Mouse (Mus musculus): ENCODE data around the gene Srsf6. TPM values are rescaled to one million over a fixed set of nuclear protein-coding genes. Genes with fewer than 3 reads are reported as not detected.

Gene Srsf6
- total and polyA plus RNA-seq, 3 experiments: 48.0 to 68.3 (median 61.2) TPM

- H3K27ac ChIP-seq: no peak overlapping the region
- intact Hi-C loops (cut with DNase I): no loop called here
- H3K9ac ChIP-seq (ENCODE audit: low read depth, low read length): no peak overlapping the region
- no peak for DNase-seq
- no peaks in the 10 kb centered on the region for H3K36me3 ChIP-seq (ENCODE audit: control insufficient read depth, insufficient read depth, low read length)
- H3K4me3 ChIP-seq: no peak overlapping the region
- H3K4me1 ChIP-seq (ENCODE audit: control insufficient read depth, insufficient read depth, low read length): peaks cover 4% of the 10 kb centered on the region
- no peaks in the 10 kb centered on the region for H3K79me2 ChIP-seq (replicated peaks; ENCODE audit: control insufficient read depth, insufficient read depth, low read length)
- 78% methylated on average over 6 of the region's 6 CpGs for WGBS
- TF ChIP-seq CTCF (IDR thresholded peaks at IDR 0.05) (no peak), EP300 (IDR thresholded peaks at IDR 0.05; ENCODE audit: insufficient read depth, low read depth, low read length) (no peak), POLR2A (IDR thresholded peaks at IDR 0.05; ENCODE audit: insufficient read depth, low read depth, low read length) (no peak)
- no peaks in the 10 kb centered on the region for H3K27me3 ChIP-seq (ENCODE audit: control insufficient read depth, insufficient read depth, low read length)
Observed at GRCm38 (mm10) chr2:162970896-162971295, 39.6 kb downstream of the Srsf6 start.

- Histone ChIP-seq H3K4me3 (no peak overlapping the region), H3K9ac (ENCODE audit: low read depth, low read length) (no peak overlapping the region), H3K27me3 (ENCODE audit: control insufficient read depth, insufficient read depth, low read length) (no peaks in the 10 kb centered on the region), H3K36me3 (ENCODE audit: control insufficient read depth, insufficient read depth, low read length) (no peaks in the 10 kb centered on the region), H3K79me2 (replicated peaks; ENCODE audit: control insufficient read depth, insufficient read depth, low read length) (no peaks in the 10 kb centered on the region), H3K27ac (no peak overlapping the region), H3K4me1 (ENCODE audit: control insufficient read depth, insufficient read depth, low read length) (peaks cover 9% of the 10 kb centered on the region)
- 61% methylated on average over 7 of the region's 7 CpGs for WGBS
- no peak for TF ChIP-seq POLR2A (IDR thresholded peaks at IDR 0.05; ENCODE audit: insufficient read depth, low read depth, low read length)
- no peak for TF ChIP-seq EP300 (IDR thresholded peaks at IDR 0.05; ENCODE audit: insufficient read depth, low read depth, low read length)
- TF ChIP-seq CTCF (IDR thresholded peaks at IDR 0.05): no peak
- DNase-seq: no peak
- intact Hi-C loops (cut with DNase I): no loop called here
Observed at GRCm38 (mm10) chr2:162972752-162973151, 41.4 kb downstream of the Srsf6 start.

- no peak overlapping the region for H3K9ac ChIP-seq (ENCODE audit: low read depth, low read length)
- intact Hi-C loops (cut with DNase I): no loop called here
Observed at GRCm38 (mm10) chr2:162973206-162973605, 41.9 kb downstream of the Srsf6 start.

GRCm38 (mm10) chr2:162973637-162974036 is 42.3 kb downstream of the Srsf6 start:
- Histone ChIP-seq H3K27ac (no peak overlapping the region), H3K27me3 (ENCODE audit: control insufficient read depth, insufficient read depth, low read length) (no peaks in the 10 kb centered on the region), H3K4me1 (ENCODE audit: control insufficient read depth, insufficient read depth, low read length) (peaks cover 9% of the 10 kb centered on the region), H3K9ac (ENCODE audit: low read depth, low read length) (no peak overlapping the region), H3K79me2 (replicated peaks; ENCODE audit: control insufficient read depth, insufficient read depth, low read length) (no peaks in the 10 kb centered on the region), H3K4me3 (no peak overlapping the region), H3K36me3 (ENCODE audit: control insufficient read depth, insufficient read depth, low read length) (no peaks in the 10 kb centered on the region)
- intact Hi-C loops (cut with DNase I): no loop called here
- no peak for DNase-seq
- 49% methylated on average over 11 of the region's 11 CpGs for WGBS
- no peak for TF ChIP-seq EP300 (IDR thresholded peaks at IDR 0.05; ENCODE audit: insufficient read depth, low read depth, low read length)
- TF ChIP-seq POLR2A (IDR thresholded peaks at IDR 0.05; ENCODE audit: insufficient read depth, low read depth, low read length): no peak
- no peak for TF ChIP-seq CTCF (IDR thresholded peaks at IDR 0.05)

More at GRCm38 (mm10) chr2:162973206-162973605, 41.9 kb downstream of the Srsf6 start:
- Histone ChIP-seq H3K79me2 (replicated peaks; ENCODE audit: control insufficient read depth, insufficient read depth, low read length) (no peaks in the 10 kb centered on the region), H3K27me3 (ENCODE audit: control insufficient read depth, insufficient read depth, low read length) (no peaks in the 10 kb centered on the region), H3K4me3 (no peak overlapping the region), H3K4me1 (ENCODE audit: control insufficient read depth, insufficient read depth, low read length) (peaks cover 9% of the 10 kb centered on the region), H3K27ac (no peak overlapping the region), H3K36me3 (ENCODE audit: control insufficient read depth, insufficient read depth, low read length) (no peaks in the 10 kb centered on the region)
- 91% methylated on average over 5 of the region's 5 CpGs for whole genome bisulfite sequencing
- DNase-seq: no peak
- no peak for TF ChIP-seq POLR2A (IDR thresholded peaks at IDR 0.05; ENCODE audit: insufficient read depth, low read depth, low read length)

GRCm38 (mm10) chr2:162975157-162975775 is 43.9 kb downstream of the Srsf6 start:
- Histone ChIP-seq H3K27me3 (ENCODE audit: control insufficient read depth, insufficient read depth, low read length) (no peaks in the 10 kb centered on the region), H3K4me1 (ENCODE audit: control insufficient read depth, insufficient read depth, low read length) (peaks cover 9% of the 10 kb centered on the region), H3K4me3 (no peak overlapping the region), H3K27ac (peak overlapping the region; percentile 20; the same call in 1 of the 2 replicates), H3K36me3 (ENCODE audit: control insufficient read depth, insufficient read depth, low read length) (no peaks in the 10 kb centered on the region), H3K79me2 (replicated peaks; ENCODE audit: control insufficient read depth, insufficient read depth, low read length) (no peaks in the 10 kb centered on the region), H3K9ac (ENCODE audit: low read depth, low read length) (no peak overlapping the region)
- WGBS: 61% methylated on average over 11 of the region's 11 CpGs
- intact Hi-C loops (cut with DNase I): no loop called here
- no peak for TF ChIP-seq POLR2A (IDR thresholded peaks at IDR 0.05; ENCODE audit: insufficient read depth, low read depth, low read length)
- no peak for TF ChIP-seq CTCF (IDR thresholded peaks at IDR 0.05)
- no peak for TF ChIP-seq EP300 (IDR thresholded peaks at IDR 0.05; ENCODE audit: insufficient read depth, low read depth, low read length)
- DNase-seq: peak; percentile 37 to 48

- Histone ChIP-seq H3K9ac (ENCODE audit: low read depth, low read length) (no peak overlapping the region), H3K27ac (no peak overlapping the region; the same call in 1 of the 2 replicates), H3K36me3 (ENCODE audit: control insufficient read depth, insufficient read depth, low read length) (no peaks in the 10 kb centered on the region), H3K4me3 (no peak overlapping the region), H3K4me1 (ENCODE audit: control insufficient read depth, insufficient read depth, low read length) (peaks cover 9% of the 10 kb centered on the region), H3K27me3 (ENCODE audit: control insufficient read depth, insufficient read depth, low read length) (no peaks in the 10 kb centered on the region), H3K79me2 (replicated peaks; ENCODE audit: control insufficient read depth, insufficient read depth, low read length) (no peaks in the 10 kb centered on the region)
- peak; percentile 58 to 70 for DNase-seq
- TF ChIP-seq CTCF (IDR thresholded peaks at IDR 0.05) (no peak), POLR2A (IDR thresholded peaks at IDR 0.05; ENCODE audit: insufficient read depth, low read depth, low read length) (no peak), EP300 (IDR thresholded peaks at IDR 0.05; ENCODE audit: insufficient read depth, low read depth, low read length) (no peak)
- WGBS: 20% methylated on average over 4 of the region's 4 CpGs
- intact Hi-C loops (cut with DNase I): no loop called here
Observed at GRCm38 (mm10) chr2:162976001-162976400, 44.7 kb downstream of the Srsf6 start.
